Mouse (Mus musculus) neural tube, embryonic 13.5 days (tissue): ENCODE measurements around the gene Nat8f3. TPM values are rescaled to one million over a fixed set of nuclear protein-coding genes. Genes with fewer than 3 reads are reported as not detected.
"Not testable (repeated sequence)": the region's sequence is repeated elsewhere in the genome, so short reads cannot be mapped to it uniquely, and the experiment has no call there.

Experiments
- ATAC-seq: fragments of 200-750 bp; cut with Nextera tagmentation; 2 replicates; pipeline ENCODE4 v1.8.0; 2017; ENCODE audit warnings: low read depth, mild to moderate bottlenecking, moderate TSS enrichment, moderate library complexity
- H3K27ac ChIP-seq: fragments of 300-500 bp; sonication (generic); replicated peaks from 2 replicates; pipeline ENCODE4 v1.5.1; 2015; ENCODE audit warnings: moderate library complexity, mild to moderate bottlenecking, inconsistent platforms
- H3K27me3 ChIP-seq: fragments of 300-500 bp; sonication (generic); 2 replicates; pipeline ENCODE4 v1.6.1; 2015; ENCODE audit warnings: mild to moderate bottlenecking, inconsistent platforms
- H3K36me3 ChIP-seq: fragments of 300-500 bp; sonication (generic); 2 replicates; pipeline ENCODE4 v1.6.1; 2015; ENCODE audit warnings: mild to moderate bottlenecking, inconsistent platforms
- H3K4me1 ChIP-seq: fragments of 300-500 bp; sonication (generic); replicated peaks from 2 replicates; pipeline ENCODE4 v1.6.1; 2015; ENCODE audit warnings: inconsistent platforms
- H3K4me2 ChIP-seq: fragments of 300-500 bp; sonication (generic); 2 replicates; pipeline ENCODE4 v1.6.1; 2015; ENCODE audit warnings: inconsistent platforms, mild to moderate bottlenecking, moderate library complexity
- H3K4me3 ChIP-seq: fragments of 300-500 bp; sonication (generic); 2 replicates; pipeline ENCODE4 v1.5.1; 2015; ENCODE audit warnings: mild to moderate bottlenecking, inconsistent platforms
- H3K9ac ChIP-seq: fragments of 300-500 bp; sonication (generic); 2 replicates; pipeline ENCODE4 v1.6.1; 2015; ENCODE audit warnings: moderate library complexity, mild to moderate bottlenecking, inconsistent platforms
- H3K9me3 ChIP-seq: fragments of 300-500 bp; sonication (generic); 2 replicates; pipeline ENCODE4 v1.6.1; 2016; ENCODE audit warnings: inconsistent platforms
- WGBS: fragments of 180-500 bp; shearing (Covaris S2); methylation state at CpG from one replicate; pipeline ENCODE4 v1.1.7; 2015; 5-methylcytosine and 5-hydroxymethylcytosine counted together
- polyA plus RNA-seq: library from polyadenylated mRNA; unstranded; fragments of >200 nt; fragmentation: Nextera tagmentation; extraction: Ambion mirVana; gene quantifications from 2 replicates; pipeline ENCODE4 v1.2.1, GENCODE M21; 2015

Nat8f3 gene
- polyA plus RNA-seq: 0.20 TPM in 1 of 2 replicates, not detected in the other

GRCm38 (mm10) chr6:85765532-85765931, at the start of gene Nat8f3:
Gene Nat8f3 (minus strand): TSS chr6:85765754.
- not testable (repeated sequence) for H3K27me3 ChIP-seq, H3K9ac ChIP-seq, H3K4me3 ChIP-seq, H3K9me3 ChIP-seq, H3K36me3 ChIP-seq, H3K27ac ChIP-seq, H3K4me2 ChIP-seq, H3K4me1 ChIP-seq, ATAC-seq
- 65% methylated on average over 13 of the region's 13 CpGs for WGBS

- no peaks in the 10 kb centered on the region for H3K27me3 ChIP-seq
- WGBS: 94% methylated on average over 2 of the region's 2 CpGs
- no peaks in the 10 kb centered on the region for H3K9me3 ChIP-seq
- H3K4me2 ChIP-seq: no peak overlapping the region
- ATAC-seq: no peak
- H3K36me3 ChIP-seq: no peaks in the 10 kb centered on the region
- H3K4me1 ChIP-seq: no peaks in the 10 kb centered on the region
- no peak overlapping the region for H3K4me3 ChIP-seq
- H3K27ac ChIP-seq: no peak overlapping the region
- H3K9ac ChIP-seq: no peak overlapping the region
Observed at GRCm38 (mm10) chr6:85813339-85813738, 47.8 kb upstream of the Nat8f3 start.

- not testable (repeated sequence) for H3K9me3 ChIP-seq, H3K9ac ChIP-seq, ATAC-seq, H3K4me2 ChIP-seq, H3K4me1 ChIP-seq, H3K4me3 ChIP-seq, H3K27ac ChIP-seq, H3K27me3 ChIP-seq, H3K36me3 ChIP-seq
- 63% methylated on average over 3 of the region's 3 CpGs for WGBS
Observed at GRCm38 (mm10) chr6:85810942-85811537, 45.5 kb upstream of the Nat8f3 start.

GRCm38 (mm10) chr6:85810514-85810913, 45.0 kb upstream of the Nat8f3 start:
- not testable (repeated sequence) for ATAC-seq, H3K4me3 ChIP-seq, H3K9me3 ChIP-seq, H3K4me1 ChIP-seq, H3K27me3 ChIP-seq, H3K36me3 ChIP-seq, H3K4me2 ChIP-seq, H3K9ac ChIP-seq, H3K27ac ChIP-seq
- WGBS: 84% methylated on average over 3 of the region's 3 CpGs

- not testable (repeated sequence) for H3K9ac ChIP-seq, H3K4me2 ChIP-seq, H3K9me3 ChIP-seq, H3K36me3 ChIP-seq, ATAC-seq, H3K4me1 ChIP-seq, H3K4me3 ChIP-seq, H3K27me3 ChIP-seq, H3K27ac ChIP-seq
- 78% methylated on average over 3 of the region's 3 CpGs for WGBS
Observed at GRCm38 (mm10) chr6:85809784-85810183, 44.2 kb upstream of the Nat8f3 start.

GRCm38 (mm10) chr6:85803180-85803579, 37.6 kb upstream of the Nat8f3 start:
- WGBS: 81% methylated on average over 5 of the region's 5 CpGs
- H3K27ac ChIP-seq, H3K36me3 ChIP-seq, H3K27me3 ChIP-seq, H3K4me3 ChIP-seq, H3K9me3 ChIP-seq, H3K9ac ChIP-seq, H3K4me2 ChIP-seq, ATAC-seq, H3K4me1 ChIP-seq: not testable (repeated sequence)

GRCm38 (mm10) chr6:85763127-85764070, 2.2 kb downstream of the Nat8f3 start:
- WGBS: 89% methylated on average over 6 of the region's 6 CpGs
- not testable (repeated sequence) for H3K9ac ChIP-seq, H3K27me3 ChIP-seq, H3K4me2 ChIP-seq, H3K4me1 ChIP-seq, H3K4me3 ChIP-seq, H3K27ac ChIP-seq, H3K36me3 ChIP-seq, H3K9me3 ChIP-seq, ATAC-seq

- not testable (repeated sequence) for ATAC-seq, H3K4me3 ChIP-seq, H3K9me3 ChIP-seq, H3K4me1 ChIP-seq, H3K9ac ChIP-seq, H3K4me2 ChIP-seq, H3K36me3 ChIP-seq, H3K27me3 ChIP-seq, H3K27ac ChIP-seq
- 86% methylated on average over 1 of the region's 2 CpGs for WGBS
Observed at GRCm38 (mm10) chr6:85762678-85763077, 2.9 kb downstream of the Nat8f3 start.

- not testable (repeated sequence) for ATAC-seq, H3K27ac ChIP-seq, H3K9me3 ChIP-seq, H3K9ac ChIP-seq, H3K4me1 ChIP-seq, H3K4me2 ChIP-seq, H3K36me3 ChIP-seq, H3K27me3 ChIP-seq, H3K4me3 ChIP-seq
- 71% methylated on average over 4 of the region's 6 CpGs for WGBS
Observed at GRCm38 (mm10) chr6:85755705-85756249, 9.8 kb downstream of the Nat8f3 start.

GRCm38 (mm10) chr6:85713105-85713504, 52.4 kb downstream of the Nat8f3 start, which contains the start of gene Nat8f7:
Gene Nat8f7 (minus strand): TSS chr6:85713205.
- not testable (repeated sequence) for H3K4me2 ChIP-seq, H3K27ac ChIP-seq, H3K9me3 ChIP-seq, H3K4me1 ChIP-seq, H3K27me3 ChIP-seq, H3K9ac ChIP-seq, ATAC-seq, H3K36me3 ChIP-seq, H3K4me3 ChIP-seq
- WGBS: 81% methylated on average over 10 of the region's 10 CpGs

GRCm38 (mm10) chr6:85709607-85710006, 55.9 kb downstream of the Nat8f3 start:
- H3K36me3 ChIP-seq, ATAC-seq, H3K4me2 ChIP-seq, H3K9ac ChIP-seq, H3K27ac ChIP-seq, H3K27me3 ChIP-seq, H3K9me3 ChIP-seq, H3K4me3 ChIP-seq, H3K4me1 ChIP-seq: not testable (repeated sequence)
- 88% methylated on average over 1 of the region's 1 CpGs for WGBS

GRCm38 (mm10) chr6:85709206-85709605, 56.3 kb downstream of the Nat8f3 start:
- not testable (repeated sequence) for ATAC-seq, H3K9ac ChIP-seq, H3K4me1 ChIP-seq, H3K4me3 ChIP-seq, H3K36me3 ChIP-seq, H3K4me2 ChIP-seq, H3K9me3 ChIP-seq, H3K27me3 ChIP-seq, H3K27ac ChIP-seq
- 94% methylated on average over 5 of the region's 5 CpGs for WGBS
